Mouse (Mus musculus) forebrain, embryonic 13.5 days (tissue): ENCODE measurements around the gene Hoxb1. TPM values are rescaled to one million over a fixed set of nuclear protein-coding genes. Genes with fewer than 3 reads are reported as not detected.

ENCODE experiments used
- ATAC-seq: fragments of 200-750 bp; cut with Nextera tagmentation; 2 replicates; pipeline ENCODE4 v1.8.0; 2017
- H3K27ac ChIP-seq: fragments of 300-500 bp; sonication (generic); 2 replicates; pipeline ENCODE4 v1.5.1; 2015; ENCODE audit warnings: inconsistent platforms, mild to moderate bottlenecking, moderate library complexity
- H3K27me3 ChIP-seq: fragments of 300-500 bp; sonication (generic); 2 replicates; pipeline ENCODE4 v1.6.1; 2015; ENCODE audit warnings: mild to moderate bottlenecking, inconsistent platforms
- H3K36me3 ChIP-seq: fragments of 300-500 bp; sonication (generic); 2 replicates; pipeline ENCODE4 v1.6.1; 2015; ENCODE audit warnings: mild to moderate bottlenecking, inconsistent platforms; ENCODE audit not compliant: poor library complexity, severe bottlenecking
- H3K4me1 ChIP-seq: fragments of 300-500 bp; sonication (generic); 2 replicates; pipeline ENCODE4 v1.6.1; 2015; ENCODE audit warnings: inconsistent platforms
- H3K4me2 ChIP-seq: fragments of 300-500 bp; sonication (generic); 2 replicates; pipeline ENCODE4 v1.6.1; 2015; ENCODE audit warnings: inconsistent platforms, mild to moderate bottlenecking, moderate library complexity
- H3K4me3 ChIP-seq: fragments of 300-500 bp; sonication (generic); 2 replicates; pipeline ENCODE4 v1.5.1; 2015; ENCODE audit warnings: mild to moderate bottlenecking, inconsistent platforms
- H3K9ac ChIP-seq: fragments of 300-500 bp; sonication (generic); 2 replicates; pipeline ENCODE4 v1.6.1; 2015; ENCODE audit warnings: mild to moderate bottlenecking, inconsistent platforms
- H3K9me3 ChIP-seq: fragments of 300-500 bp; sonication (generic); replicated peaks from 2 replicates; pipeline ENCODE4 v1.6.1; 2016; ENCODE audit warnings: inconsistent platforms
- WGBS: fragments of 180-500 bp; shearing (Covaris S2); methylation state at CpG from one replicate; pipeline ENCODE4 v1.1.7; 2015; 5-methylcytosine and 5-hydroxymethylcytosine counted together
- polyA plus RNA-seq: library from polyadenylated mRNA; unstranded; fragments of >200 nt; fragmentation: Nextera tagmentation; extraction: Ambion mirVana; gene quantifications from 2 replicates; pipeline ENCODE4 v1.2.1, GENCODE M21; 2015

The Hoxb1 gene
- polyA plus RNA-seq, 1 experiment from 2014 or later, result not detected

DNA sequence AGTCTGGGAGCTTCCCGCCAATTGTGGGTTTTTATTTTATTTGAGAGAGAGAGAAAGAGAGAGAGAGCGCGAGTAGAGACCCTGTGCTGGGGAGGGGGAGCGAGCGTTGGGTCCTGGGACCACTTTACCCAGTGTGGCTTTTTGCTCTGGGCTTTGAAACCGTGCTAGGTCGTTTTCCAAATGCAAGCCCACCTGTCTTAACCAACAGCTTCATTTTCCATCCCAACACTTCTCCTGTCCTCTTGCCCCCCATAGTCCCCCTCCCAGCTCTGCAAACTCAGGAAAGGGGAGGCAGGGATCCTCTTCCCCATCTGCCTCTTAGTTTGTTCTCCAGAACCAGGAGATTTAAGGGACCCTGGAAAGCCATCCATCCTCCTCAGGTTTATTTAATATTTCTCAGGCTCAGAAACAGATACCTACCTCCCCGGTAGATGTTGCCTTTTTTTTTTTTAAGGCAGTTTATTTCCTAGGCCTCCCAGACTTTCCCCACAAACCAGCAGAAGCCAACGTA lies 10.7 kb upstream of the Hoxb1 start:
- H3K9me3 ChIP-seq, result no peaks in the 10 kb centered on the region; the same call in 1 of the 2 replicates
- no peaks in the 10 kb centered on the region for H3K36me3 ChIP-seq
- H3K27me3 ChIP-seq, result peaks cover 96% of the 10 kb centered on the region
- H3K27ac ChIP-seq, result no peak overlapping the region
- H3K9ac ChIP-seq, result no peak overlapping the region
- H3K4me3 ChIP-seq, result peak overlapping the region; percentile 18; the same call in 1 of the 2 replicates
- no peak for ATAC-seq
- H3K4me2 ChIP-seq, result peak overlapping the region; percentile 43
- 1% methylated on average over 9 of the region's 9 CpGs for WGBS
- peaks cover 8% of the 10 kb centered on the region; the same call in 1 of the 2 replicates for H3K4me1 ChIP-seq

DNA sequence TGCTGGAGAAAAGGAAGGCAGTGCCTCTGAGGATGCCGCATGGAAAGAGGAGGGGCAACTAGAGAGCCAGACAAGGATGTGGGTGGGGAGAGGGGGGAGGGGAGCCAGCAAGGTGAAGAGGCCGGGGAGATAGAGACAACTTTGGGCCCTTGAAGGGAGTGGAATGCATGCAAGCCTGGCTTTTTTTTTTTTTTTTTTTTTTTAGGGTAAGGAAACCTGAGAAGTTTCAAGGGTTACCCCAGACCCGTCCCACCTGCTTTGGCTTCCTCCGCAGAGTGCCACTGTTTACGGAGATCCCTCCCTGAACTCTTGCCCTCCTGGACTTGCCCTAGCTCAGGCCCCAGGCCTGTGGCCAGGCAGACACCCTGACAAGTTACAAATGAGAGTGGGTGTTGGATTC lies 1.7 kb upstream of the Hoxb1 start:
- H3K9me3 ChIP-seq, result no peaks in the 10 kb centered on the region; the same call in 1 of the 2 replicates
- no peak for ATAC-seq
- no peak overlapping the region for H3K4me3 ChIP-seq
- H3K9ac ChIP-seq, result no peak overlapping the region
- no peaks in the 10 kb centered on the region for H3K36me3 ChIP-seq
- H3K4me1 ChIP-seq, result no peaks in the 10 kb centered on the region
- peaks cover 96% of the 10 kb centered on the region for H3K27me3 ChIP-seq
- H3K27ac ChIP-seq, result no peak overlapping the region
- WGBS, result 3% methylated on average over 5 of the region's 5 CpGs
- H3K4me2 ChIP-seq, result no peak overlapping the region

DNA sequence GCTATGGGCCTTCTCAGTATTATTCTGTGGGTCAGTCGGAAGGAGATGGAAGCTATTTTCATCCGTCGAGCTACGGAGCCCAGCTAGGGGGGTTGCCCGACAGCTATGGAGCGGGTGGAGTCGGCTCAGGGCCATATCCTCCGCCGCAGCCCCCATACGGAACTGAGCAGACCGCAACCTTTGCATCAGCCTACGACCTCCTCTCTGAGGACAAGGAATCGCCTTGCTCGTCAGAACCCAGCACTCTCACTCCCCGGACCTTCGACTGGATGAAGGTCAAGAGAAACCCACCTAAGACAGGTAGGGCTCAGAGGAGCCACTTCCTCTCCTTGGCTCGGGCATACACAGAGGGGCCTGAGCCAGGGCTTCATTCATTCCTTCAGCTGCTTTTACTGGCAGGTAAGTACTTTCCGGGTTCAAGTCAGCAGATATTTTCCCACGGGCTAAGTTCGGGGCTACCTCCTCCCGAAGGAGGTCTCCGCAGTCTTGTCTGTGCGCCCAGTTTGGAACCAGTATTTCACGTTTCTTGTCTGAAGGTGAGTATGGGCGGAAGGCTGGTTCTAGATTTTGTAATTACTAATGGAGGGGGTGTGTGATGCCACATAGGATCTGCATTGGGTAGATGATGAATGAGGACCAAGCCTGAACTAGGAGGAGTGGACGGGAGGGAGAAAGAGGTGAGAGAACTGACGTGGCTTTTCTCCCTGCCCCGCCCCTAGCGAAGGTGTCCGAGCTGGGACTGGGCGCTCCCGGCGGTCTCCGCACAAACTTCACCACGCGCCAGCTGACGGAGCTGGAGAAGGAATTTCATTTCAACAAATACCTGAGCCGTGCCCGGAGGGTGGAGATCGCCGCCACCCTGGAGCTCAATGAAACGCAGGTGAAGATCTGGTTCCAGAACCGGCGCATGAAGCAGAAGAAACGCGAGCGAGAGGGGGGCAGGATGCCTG lies 815 bp downstream of the Hoxb1 start:
- Histone ChIP-seq H3K4me1 (no peaks in the 10 kb centered on the region), H3K4me3 (no peak overlapping the region), H3K9ac (no peak overlapping the region), H3K27ac (no peak overlapping the region), H3K4me2 (no peak overlapping the region), H3K36me3 (no peaks in the 10 kb centered on the region), H3K27me3 (peaks cover 99% of the 10 kb centered on the region), H3K9me3 (no peaks in the 10 kb centered on the region)
- no peak for ATAC-seq
- WGBS, result 2% methylated on average over 47 of the region's 47 CpGs

DNA sequence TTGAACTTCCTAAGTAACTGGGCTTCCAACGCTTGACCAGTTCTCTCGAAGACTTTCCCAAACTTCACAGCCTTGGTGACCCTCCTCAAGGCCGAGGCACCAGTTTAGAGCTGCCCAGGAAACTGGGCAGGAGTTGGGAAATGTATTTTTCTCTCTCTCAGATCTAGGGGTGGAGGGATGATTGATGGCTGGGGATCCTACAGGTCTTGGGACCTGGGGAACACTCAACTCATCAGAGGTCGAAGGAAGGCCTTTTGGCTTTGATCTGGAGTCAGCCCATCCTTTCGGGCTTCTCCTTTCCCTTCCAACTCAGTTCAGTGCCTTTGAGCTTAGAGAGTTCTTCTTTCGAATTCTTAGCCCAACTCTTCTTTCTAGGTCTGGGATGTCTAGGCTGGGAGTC lies 1.6 kb downstream of the Hoxb1 start:
- H3K4me3 ChIP-seq, result no peak overlapping the region
- H3K4me1 ChIP-seq, result no peaks in the 10 kb centered on the region
- no peak overlapping the region for H3K27ac ChIP-seq
- peaks cover 99% of the 10 kb centered on the region for H3K27me3 ChIP-seq
- WGBS, result 7% methylated on average over 6 of the region's 6 CpGs
- no peak for ATAC-seq
- no peak overlapping the region for H3K9ac ChIP-seq
- no peak overlapping the region for H3K4me2 ChIP-seq
- no peaks in the 10 kb centered on the region for H3K9me3 ChIP-seq
- no peaks in the 10 kb centered on the region for H3K36me3 ChIP-seq

DNA sequence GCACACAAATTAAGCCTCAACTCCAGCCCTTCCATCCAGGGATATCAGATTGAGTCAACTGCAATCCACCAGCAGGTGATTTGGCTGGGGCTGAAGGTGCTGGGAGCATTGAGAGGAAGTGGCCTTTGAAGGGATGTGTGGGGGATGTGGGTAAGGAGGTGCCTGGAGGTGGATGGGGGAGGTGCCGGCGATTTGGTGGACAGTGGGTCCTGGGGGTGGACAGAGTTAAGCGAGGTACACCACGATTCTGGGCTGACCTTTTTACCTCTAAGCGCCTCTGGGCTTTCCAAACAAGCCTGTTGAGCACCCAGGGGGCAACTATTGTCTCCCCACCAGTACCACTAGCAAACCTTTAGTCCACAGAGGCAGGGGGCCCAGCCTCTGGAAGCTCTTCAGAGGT lies 3.1 kb downstream of the Hoxb1 start:
- Histone ChIP-seq H3K4me1 (no peaks in the 10 kb centered on the region), H3K27ac (no peak overlapping the region), H3K4me3 (no peak overlapping the region), H3K4me2 (no peak overlapping the region), H3K36me3 (no peaks in the 10 kb centered on the region), H3K9ac (no peak overlapping the region), H3K27me3 (peaks cover 99% of the 10 kb centered on the region), H3K9me3 (no peaks in the 10 kb centered on the region)
- 4% methylated on average over 5 of the region's 5 CpGs for WGBS
- ATAC-seq, result no peak

DNA sequence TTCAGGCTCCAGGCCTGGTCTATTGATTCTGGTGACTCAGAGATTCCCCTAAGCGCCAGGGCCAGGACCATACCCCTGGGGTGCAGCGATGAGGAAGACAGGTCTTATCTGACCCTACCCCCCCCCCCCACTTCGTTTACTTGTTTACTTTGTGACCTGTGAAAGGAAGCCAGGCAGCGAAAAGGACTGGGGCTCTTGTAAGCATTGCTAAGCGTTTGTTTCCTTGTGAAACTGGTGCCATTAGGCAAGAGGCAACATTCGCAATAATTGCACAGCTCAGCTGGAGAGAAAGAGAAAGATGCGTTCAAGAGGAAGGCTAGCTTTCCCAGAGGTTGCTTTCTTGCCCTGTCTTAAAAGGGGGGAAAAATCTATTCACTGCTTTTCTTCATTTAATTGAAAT lies 3.6 kb downstream of the Hoxb1 start:
- 5% methylated on average over 7 of the region's 7 CpGs for WGBS
- Histone ChIP-seq H3K9me3 (no peaks in the 10 kb centered on the region), H3K27ac (no peak overlapping the region), H3K4me3 (no peak overlapping the region), H3K27me3 (peaks cover 99% of the 10 kb centered on the region), H3K9ac (no peak overlapping the region), H3K4me2 (no peak overlapping the region), H3K36me3 (no peaks in the 10 kb centered on the region), H3K4me1 (no peaks in the 10 kb centered on the region)
- no peak for ATAC-seq

DNA sequence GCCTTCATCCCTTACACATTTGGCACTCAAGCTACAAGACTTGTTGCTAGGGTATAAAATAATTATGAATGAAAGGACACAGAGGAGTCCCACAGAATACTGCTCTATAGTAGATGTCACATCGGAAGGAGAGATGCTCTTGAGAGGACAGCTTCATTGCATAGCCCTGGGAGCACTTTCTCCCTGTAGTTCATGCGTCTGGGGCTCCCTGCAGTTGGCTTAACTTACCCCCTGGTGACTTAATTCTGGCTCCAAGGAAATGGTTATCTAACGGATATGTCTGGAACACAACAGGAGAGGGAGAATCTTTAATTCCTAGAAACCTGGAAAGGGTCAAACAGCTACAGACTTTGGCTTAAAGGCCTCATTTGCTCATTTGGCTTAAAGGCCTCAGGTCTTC lies 6.2 kb downstream of the Hoxb1 start:
- Histone ChIP-seq H3K4me3 (no peak overlapping the region), H3K9me3 (no peaks in the 10 kb centered on the region), H3K4me1 (no peaks in the 10 kb centered on the region), H3K9ac (no peak overlapping the region), H3K27ac (no peak overlapping the region), H3K27me3 (peaks cover 99% of the 10 kb centered on the region), H3K4me2 (no peak overlapping the region), H3K36me3 (no peaks in the 10 kb centered on the region)
- no peak for ATAC-seq
- WGBS, result 7% methylated on average over 3 of the region's 3 CpGs

DNA sequence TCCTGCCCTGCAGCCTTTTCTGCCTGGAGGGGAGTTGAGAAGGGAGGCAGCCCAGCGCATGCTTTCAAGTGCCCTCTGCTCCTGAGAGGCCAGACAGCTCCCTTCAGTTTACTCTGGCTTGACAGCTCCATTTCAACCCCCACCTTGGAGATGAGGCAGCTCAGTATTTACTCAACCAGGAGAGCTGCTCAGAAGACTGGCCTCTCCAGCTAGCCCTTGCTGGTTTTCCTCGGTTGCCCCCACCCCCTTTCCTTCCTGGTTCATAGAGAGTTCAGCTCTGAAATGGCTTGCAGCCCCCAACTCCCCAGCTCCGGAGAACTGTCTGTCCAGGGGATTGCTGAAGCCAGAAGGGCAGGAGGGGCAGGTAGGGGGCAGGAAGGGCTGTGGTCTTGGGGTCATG lies 7.0 kb downstream of the Hoxb1 start:
- Histone ChIP-seq H3K27ac (no peak overlapping the region), H3K27me3 (peaks cover 99% of the 10 kb centered on the region), H3K36me3 (no peaks in the 10 kb centered on the region), H3K4me1 (no peaks in the 10 kb centered on the region), H3K9ac (no peak overlapping the region), H3K4me3 (no peak overlapping the region), H3K9me3 (no peaks in the 10 kb centered on the region), H3K4me2 (no peak overlapping the region)
- no peak for ATAC-seq
- WGBS, result 0% methylated on average over 3 of the region's 3 CpGs

DNA sequence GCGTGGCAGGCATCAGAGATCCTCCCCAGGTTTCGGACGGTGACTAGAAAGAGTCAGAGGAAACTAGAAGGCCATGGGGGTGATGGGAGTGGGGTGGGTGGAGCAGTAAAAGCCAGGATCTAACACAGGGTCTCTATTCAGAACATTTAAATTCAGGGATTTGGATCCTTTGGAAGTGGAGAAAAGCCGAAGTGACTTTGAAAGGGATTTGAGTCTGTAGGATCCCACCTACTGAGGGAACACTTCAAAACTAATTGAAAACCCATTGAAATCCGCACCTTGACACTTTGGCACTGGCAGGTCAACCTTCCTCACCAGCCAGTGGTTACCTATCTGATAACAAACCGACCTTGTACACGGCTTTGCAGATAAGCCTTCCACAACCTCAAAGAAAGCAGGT lies 9.3 kb downstream of the Hoxb1 start:
- Histone ChIP-seq H3K4me3 (no peak overlapping the region), H3K9ac (no peak overlapping the region), H3K4me1 (no peaks in the 10 kb centered on the region), H3K4me2 (no peak overlapping the region), H3K36me3 (no peaks in the 10 kb centered on the region), H3K9me3 (no peaks in the 10 kb centered on the region), H3K27ac (no peak overlapping the region), H3K27me3 (peaks cover 92% of the 10 kb centered on the region)
- 2% methylated on average over 7 of the region's 7 CpGs for WGBS
- ATAC-seq, result no peak

DNA sequence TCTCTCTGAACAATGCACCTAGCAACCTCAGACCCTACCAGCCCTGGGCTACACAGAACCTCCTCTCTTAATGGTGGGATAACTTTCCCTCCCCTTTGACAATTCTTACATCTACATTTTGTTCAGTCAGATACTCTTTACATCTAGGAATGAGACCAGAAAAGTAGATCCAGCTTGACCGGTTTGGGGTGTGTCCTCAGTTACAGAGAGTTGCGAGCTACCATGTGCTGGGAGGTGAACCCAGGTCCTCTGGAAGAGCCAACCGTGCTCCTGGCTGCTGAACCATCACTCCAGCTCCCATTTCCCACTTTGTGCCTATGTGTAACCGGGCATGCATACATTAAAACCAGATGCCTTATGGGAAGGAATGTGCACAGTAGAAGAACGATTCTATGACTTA lies 17.8 kb downstream of the Hoxb1 start:
- Histone ChIP-seq H3K4me2 (no peak overlapping the region), H3K36me3 (no peaks in the 10 kb centered on the region), H3K9ac (no peak overlapping the region), H3K4me1 (no peaks in the 10 kb centered on the region), H3K27ac (no peak overlapping the region), H3K27me3 (peaks cover 40% of the 10 kb centered on the region), H3K4me3 (no peak overlapping the region), H3K9me3 (no peaks in the 10 kb centered on the region)
- 79% methylated on average over 5 of the region's 5 CpGs for WGBS
- no peak for ATAC-seq

DNA sequence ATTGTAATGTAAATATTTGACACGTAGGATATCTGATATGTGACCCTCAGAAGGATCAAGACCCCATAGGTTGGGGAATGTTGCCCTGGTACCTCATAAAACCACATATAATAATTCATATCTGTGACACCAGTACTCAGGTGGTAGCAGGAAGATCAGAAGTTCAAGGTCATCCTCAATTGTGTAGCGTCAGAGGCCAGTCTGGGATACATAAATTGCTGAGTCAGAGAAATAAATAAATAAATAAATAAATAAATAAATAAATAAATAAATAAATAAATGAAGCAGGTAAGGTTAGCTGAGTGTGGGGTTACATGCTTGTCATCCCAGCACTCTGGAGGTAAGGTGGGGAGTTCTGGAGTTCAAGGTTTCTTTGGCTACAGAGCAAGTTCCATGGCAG lies 22.1 kb downstream of the Hoxb1 start:
- H3K9me3 ChIP-seq, result no peaks in the 10 kb centered on the region
- H3K9ac ChIP-seq, result no peak overlapping the region
- H3K36me3 ChIP-seq, result no peaks in the 10 kb centered on the region
- H3K4me2 ChIP-seq, result no peak overlapping the region
- ATAC-seq, result no peak
- H3K4me3 ChIP-seq, result no peak overlapping the region
- H3K4me1 ChIP-seq, result 0 out of 2 replicates have a peak, but pooled peaks cover 4% of the 10 kb centered on the region
- WGBS, result 83% methylated on average over 2 of the region's 2 CpGs
- no peak overlapping the region for H3K27ac ChIP-seq
- peaks cover 7% of the 10 kb centered on the region for H3K27me3 ChIP-seq

DNA sequence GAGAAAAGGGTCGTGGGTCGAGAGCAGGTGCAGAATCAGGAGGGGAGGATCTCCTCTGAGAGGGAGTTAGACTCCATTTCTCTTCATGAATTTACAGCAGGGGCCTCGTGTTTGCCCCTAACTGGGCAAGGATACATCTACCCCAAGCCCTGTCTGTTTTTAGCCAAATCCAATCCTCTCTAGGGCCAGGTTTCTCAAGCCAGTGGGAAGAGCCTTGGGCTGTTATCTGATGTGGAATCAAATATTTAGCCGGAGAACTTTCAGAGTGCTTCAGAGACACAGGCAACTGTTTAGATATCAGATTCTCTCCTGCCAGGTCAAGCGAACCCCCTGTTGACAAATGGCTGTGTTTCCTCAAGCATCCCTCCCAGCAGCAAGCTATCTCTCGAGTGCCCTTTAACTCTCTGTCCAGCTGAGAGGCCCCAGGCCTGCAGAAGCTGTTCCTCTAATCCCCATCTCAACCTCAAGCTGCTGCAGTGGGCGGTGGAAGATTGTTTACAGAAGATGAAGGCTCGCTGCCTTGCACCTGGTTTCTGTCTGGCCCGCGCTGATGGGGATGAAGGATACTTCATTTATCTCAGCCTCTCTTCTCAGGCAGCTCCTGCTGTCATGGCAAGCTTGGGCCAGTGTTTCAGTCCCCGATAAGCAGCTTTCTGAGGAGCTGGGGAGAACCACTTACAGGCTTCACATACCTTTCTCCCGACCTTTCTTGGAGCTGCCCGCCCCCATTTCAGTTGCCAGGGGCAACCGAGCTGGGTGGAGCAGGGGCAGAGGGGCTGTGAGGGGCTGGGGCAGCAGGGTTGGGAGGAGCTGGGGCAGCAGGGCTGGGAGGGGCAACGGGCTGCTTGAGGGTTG lies 31.4 kb downstream of the Hoxb1 start:
- Histone ChIP-seq H3K4me2 (no peak overlapping the region), H3K27ac (no peak overlapping the region), H3K36me3 (no peaks in the 10 kb centered on the region), H3K27me3 (peaks cover 19% of the 10 kb centered on the region), H3K4me1 (peaks cover 6% of the 10 kb centered on the region; the same call in 1 of the 2 replicates), H3K9me3 (no peaks in the 10 kb centered on the region), H3K4me3 (no peak overlapping the region), H3K9ac (no peak overlapping the region)
- WGBS, result 14% methylated on average over 15 of the region's 15 CpGs
- ATAC-seq, result no peak
